Comparison of ENCODE assay signal across 8 mouse cellular contexts in genomic region chr5:24530042-24530689, GRCm38 (mm10). TPM values are rescaled to one million over a fixed set of nuclear protein-coding genes. Genes with fewer than 3 reads are reported as not detected.
DNase-seq lines count a peak whose midpoint lies in the region; ATAC-seq and TF ChIP-seq lines count a peak whose summit lies in the region.

No protein-coding gene starts in this region.

- peak; percentile 55 for ATAC-seq in hindbrain, embryonic 13.5 days (ENCODE audit: low FRiP score)
- peak; percentile 82 for ATAC-seq in lung, postnatal 0 days

- no peak for TF ChIP-seq EP300 in lung, postnatal 0 days (IDR thresholded peaks at IDR 0.05)

- no peaks in the 10 kb centered on the region for H3K9me3 ChIP-seq in hindbrain, embryonic 13.5 days
- no peaks in the 10 kb centered on the region for H3K9me3 ChIP-seq in lung, postnatal 0 days (ENCODE audit: low read length)

- H3K36me3 ChIP-seq in hindbrain, embryonic 13.5 days, result no peaks in the 10 kb centered on the region
- no peaks in the 10 kb centered on the region for H3K36me3 ChIP-seq in lung, postnatal 0 days (ENCODE audit: insufficient read depth, low read length)

- H3K27me3 ChIP-seq in hindbrain, embryonic 13.5 days, result peaks cover 85% of the 10 kb centered on the region
- peaks cover 43% of the 10 kb centered on the region for H3K27me3 ChIP-seq in lung, postnatal 0 days (replicated peaks; ENCODE audit: insufficient read depth, low read length)

- peaks cover 39% of the 10 kb centered on the region for H3K4me1 ChIP-seq in hindbrain, embryonic 13.5 days (replicated peaks)
- H3K4me1 ChIP-seq in lung, postnatal 0 days (ENCODE audit: insufficient read depth, low read depth, low read length), result 0 out of 2 replicates have a peak, but pooled peaks cover 5% of the 10 kb centered on the region

- H3K4me2 ChIP-seq in hindbrain, embryonic 13.5 days, result no peak overlapping the region
- no peak overlapping the region for H3K4me2 ChIP-seq in lung, postnatal 0 days (replicated peaks; ENCODE audit: low read depth, low read length)

- TF ChIP-seq CTCF in lung, postnatal 0 days (IDR thresholded peaks at IDR 0.05), result peak; percentile 100

- H3K4me3 ChIP-seq in hindbrain, embryonic 13.5 days, result no peak overlapping the region
- H3K4me3 ChIP-seq in lung, postnatal 0 days (ENCODE audit: low read depth, low read length), result no peak overlapping the region

- WGBS in hindbrain, embryonic 13.5 days, result 17% methylated on average over 24 of the region's 24 CpGs
- 16% methylated on average over 24 of the region's 24 CpGs for WGBS in lung, postnatal 0 days

- peak; percentile 96 for DNase-seq in NIH3T3 (ENCODE audit: low read depth)
- peak; percentile 93 for DNase-seq in cerebellum, adult 9-10 months
- peak; percentile 68 to 87 for DNase-seq in frontal cortex, postnatal 10 days (ENCODE audit: low spot score in 2 of 2)
- DNase-seq in layer of hippocampus, postnatal 10 days (ENCODE audit: low spot score in 2 of 2), result peak; percentile 96 to 97
- DNase-seq in lung, postnatal 0 days (ENCODE audit: low spot score), result peak; percentile 90
- DNase-seq in retina, adult 2 months (ENCODE audit: low read depth, low spot score), result peak; percentile 74
- peak; percentile 87 for DNase-seq in thymus, postnatal 14 days

- H3K27ac ChIP-seq in hindbrain, embryonic 13.5 days, result no peak overlapping the region
- H3K27ac ChIP-seq in lung, postnatal 0 days (ENCODE audit: low read length), result no peak overlapping the region

- no peak overlapping the region for H3K9ac ChIP-seq in hindbrain, embryonic 13.5 days
- H3K9ac ChIP-seq in lung, postnatal 0 days (replicated peaks; ENCODE audit: low read depth), result no peak overlapping the region

RNA-seq across cellular contexts. Expression of gene Gbx1, which starts 3.2 kb away (rescaled TPM):
- 4.6 and 5.1 TPM in 2 replicates for polyA plus RNA-seq in hindbrain, embryonic 13.5 days (2015; fragmentation: Nextera tagmentation; extraction: Ambion mirVana)
- not detected for total RNA-seq in layer of hippocampus, postnatal 10 days (2021)
- polyA plus RNA-seq in lung, postnatal 0 days (2015; fragmentation: Nextera tagmentation; extraction: Ambion mirVana), result 0.06 TPM in 1 of 2 replicates, not detected in the other

RNA-seq across cellular contexts. Expression of gene Asb10, which starts 10.6 kb away (rescaled TPM):
- 0.16 and 0.49 TPM in 2 replicates for polyA plus RNA-seq in hindbrain, embryonic 13.5 days (2015; fragmentation: Nextera tagmentation; extraction: Ambion mirVana)
- under 1 TPM; 0.38 to 0.41 TPM for total RNA-seq in layer of hippocampus, postnatal 10 days (2021)
- polyA plus RNA-seq in lung, postnatal 0 days (2015; fragmentation: Nextera tagmentation; extraction: Ambion mirVana), result 0.21 and 0.29 TPM in 2 replicates

RNA-seq across cellular contexts. Expression of gene 4931409K22Rik, which starts 26.4 kb away (rescaled TPM):
- 0.12 and 0.19 TPM in 2 replicates for polyA plus RNA-seq in hindbrain, embryonic 13.5 days (2015; fragmentation: Nextera tagmentation; extraction: Ambion mirVana)
- not detected for total RNA-seq in layer of hippocampus, postnatal 10 days (2021)
- polyA plus RNA-seq in lung, postnatal 0 days (2015; fragmentation: Nextera tagmentation; extraction: Ambion mirVana), result not detected in 2 replicates

RNA-seq across cellular contexts. Expression of gene Abcf2, which starts 47.1 kb away (rescaled TPM):
- polyA plus RNA-seq in hindbrain, embryonic 13.5 days (2015; fragmentation: Nextera tagmentation; extraction: Ambion mirVana), result 91.6 and 92.3 TPM in 2 replicates
- 10 to 100 TPM; 53.2 to 57.3 TPM for total RNA-seq in layer of hippocampus, postnatal 10 days (2021)
- polyA plus RNA-seq in lung, postnatal 0 days (2015; fragmentation: Nextera tagmentation; extraction: Ambion mirVana), result 47.7 TPM in 2 replicates

RNA-seq across cellular contexts. Expression of gene Chpf2, which starts 56.4 kb away (rescaled TPM):
- polyA plus RNA-seq in hindbrain, embryonic 13.5 days (2015; fragmentation: Nextera tagmentation; extraction: Ambion mirVana), result 17.4 and 19.9 TPM in 2 replicates
- total RNA-seq in layer of hippocampus, postnatal 10 days (2021), result 10 to 100 TPM; 54.6 to 64.1 TPM
- polyA plus RNA-seq in lung, postnatal 0 days (2015; fragmentation: Nextera tagmentation; extraction: Ambion mirVana), result 18.3 and 22.5 TPM in 2 replicates
